Mouse (Mus musculus): ENCODE results near the gene Opcml.

The Opcml gene

GRCm38 (mm10) chr9:27790725-27791638 lies at the start of gene Opcml:
Gene Opcml, plus strand, starts transcription at chr9:27790775.
- DNase-seq (ENCODE audit: low read depth, low spot score): no peak

- no peak for DNase-seq (ENCODE audit: low read depth, low spot score)
Measured at GRCm38 (mm10) chr9:27758709-27759108, 31.9 kb upstream of the Opcml start.

- no peak for DNase-seq (ENCODE audit: low read depth, low spot score)
Measured at GRCm38 (mm10) chr9:27761196-27761595, 29.4 kb upstream of the Opcml start.

- no peak for DNase-seq (ENCODE audit: low read depth, low spot score)
Measured at GRCm38 (mm10) chr9:27766446-27766845, 24.1 kb upstream of the Opcml start.

GRCm38 (mm10) chr9:27767196-27767900 lies 23.2 kb upstream of the Opcml start:
- DNase-seq (ENCODE audit: low read depth, low spot score): no peak

GRCm38 (mm10) chr9:27768788-27769187 lies 21.8 kb upstream of the Opcml start:
- no peak for DNase-seq (ENCODE audit: low read depth, low spot score)

- no peak for DNase-seq (ENCODE audit: low read depth, low spot score)
Measured at GRCm38 (mm10) chr9:27781291-27781993, 9.1 kb upstream of the Opcml start.

- no peak for DNase-seq (ENCODE audit: low read depth, low spot score)
Measured at GRCm38 (mm10) chr9:27781994-27782337, 8.6 kb upstream of the Opcml start.

GRCm38 (mm10) chr9:27791639-27791966 lies 1.0 kb downstream of the Opcml start:
- DNase-seq (ENCODE audit: low read depth, low spot score): no peak

- DNase-seq (ENCODE audit: low read depth, low spot score): no peak
Measured at GRCm38 (mm10) chr9:27792226-27792625, 1.7 kb downstream of the Opcml start.

GRCm38 (mm10) chr9:27792994-27793393 lies 2.4 kb downstream of the Opcml start:
- DNase-seq (ENCODE audit: low read depth, low spot score): no peak

- DNase-seq (ENCODE audit: low read depth, low spot score): no peak
Measured at GRCm38 (mm10) chr9:27796535-27796934, 6.0 kb downstream of the Opcml start.

- no peak for DNase-seq (ENCODE audit: low read depth, low spot score)
Measured at GRCm38 (mm10) chr9:27800992-27801391, 10.4 kb downstream of the Opcml start.

GRCm38 (mm10) chr9:27801807-27802206 lies 11.2 kb downstream of the Opcml start:
- no peak for DNase-seq (ENCODE audit: low read depth, low spot score)

GRCm38 (mm10) chr9:27802379-27802778 lies 11.8 kb downstream of the Opcml start:
- DNase-seq (ENCODE audit: low read depth, low spot score): no peak

- DNase-seq (ENCODE audit: low read depth, low spot score): no peak
Measured at GRCm38 (mm10) chr9:27804461-27804860, 13.9 kb downstream of the Opcml start.

GRCm38 (mm10) chr9:27809741-27810140 lies 19.2 kb downstream of the Opcml start:
- DNase-seq (ENCODE audit: low read depth, low spot score): no peak

- DNase-seq (ENCODE audit: low read depth, low spot score): no peak
Measured at GRCm38 (mm10) chr9:27813207-27813790, 22.7 kb downstream of the Opcml start.

- DNase-seq (ENCODE audit: low read depth, low spot score): no peak
Measured at GRCm38 (mm10) chr9:27814161-27814560, 23.6 kb downstream of the Opcml start.

GRCm38 (mm10) chr9:27821197-27821596 lies 30.6 kb downstream of the Opcml start:
- DNase-seq (ENCODE audit: low read depth, low spot score): no peak

GRCm38 (mm10) chr9:27822681-27823080 lies 32.1 kb downstream of the Opcml start:
- DNase-seq (ENCODE audit: low read depth, low spot score): no peak

- DNase-seq (ENCODE audit: low read depth, low spot score): no peak
Measured at GRCm38 (mm10) chr9:27824424-27824823, 33.8 kb downstream of the Opcml start.
